Mouse (Mus musculus) ES-CJ7 (cell line): Measurements from ENCODE around the gene Muc2.
A peak's percentile ranks its signal among the peaks of the same experiment; 100 is the strongest.

Experiments
- DNase-seq: peaks from one replicate; pipeline ENCODE4 v3.0.0; 2011; ENCODE audit warnings: low read depth, low spot score

Muc2 gene

GRCm38 (mm10) chr7:141758291-141758690 is 68.2 kb downstream of the Muc2 start:
- DNase-seq, result no peak

- DNase-seq, result no peak
These were observed 80.4 kb downstream of the Muc2 start for GRCm38 (mm10) chr7:141770521-141770920.

- DNase-seq, result no peak
These were observed 80.8 kb downstream of the Muc2 start for GRCm38 (mm10) chr7:141770988-141771387.

GRCm38 (mm10) chr7:141772058-141772557 is 82.0 kb downstream of the Muc2 start:
- peak; percentile 12 for DNase-seq

- no peak for DNase-seq
These were observed 84.7 kb downstream of the Muc2 start for GRCm38 (mm10) chr7:141774855-141775254.

- no peak for DNase-seq
These were observed 86.1 kb downstream of the Muc2 start for GRCm38 (mm10) chr7:141776199-141776598.

GRCm38 (mm10) chr7:141788677-141789452 is 98.7 kb downstream of the Muc2 start, which contains the start of gene Muc5ac:
TSS of gene Muc5ac (plus strand) at chr7:141788972.
- no peak for DNase-seq

GRCm38 (mm10) chr7:141794251-141794650 is 104.1 kb downstream of the Muc2 start:
- no peak for DNase-seq

GRCm38 (mm10) chr7:141803206-141803605 is 113.1 kb downstream of the Muc2 start:
- DNase-seq, result no peak
